Mouse (Mus musculus) frontal cortex, adult 2 months (tissue): ENCODE measurements at regions not wholly inside any gene's neighbourhood (a gene's known extent, or its start where the extent isn't known, plus 50 kb on each side); places are given as distances from the start of the nearest gene placed in this dataset.

Experiments
- DNase-seq, 2 experiments: peaks; one replicate each; pipeline ENCODE4 v3.0.0; 2022; ENCODE audit warnings: low spot score in 1 of 2; ENCODE audit errors: extremely low spot score in 1 of 2

GRCm38 (mm10) chr5:73872641-73873421 is 195.4 kb downstream of the Usp46 start:
- peak in 1 of 2 experiments; percentile 16 for DNase-seq

- peak in 1 of 2 experiments; percentile 41 for DNase-seq
These were observed 193.5 kb downstream of the Usp46 start for GRCm38 (mm10) chr5:73874770-73875169.

DNA sequence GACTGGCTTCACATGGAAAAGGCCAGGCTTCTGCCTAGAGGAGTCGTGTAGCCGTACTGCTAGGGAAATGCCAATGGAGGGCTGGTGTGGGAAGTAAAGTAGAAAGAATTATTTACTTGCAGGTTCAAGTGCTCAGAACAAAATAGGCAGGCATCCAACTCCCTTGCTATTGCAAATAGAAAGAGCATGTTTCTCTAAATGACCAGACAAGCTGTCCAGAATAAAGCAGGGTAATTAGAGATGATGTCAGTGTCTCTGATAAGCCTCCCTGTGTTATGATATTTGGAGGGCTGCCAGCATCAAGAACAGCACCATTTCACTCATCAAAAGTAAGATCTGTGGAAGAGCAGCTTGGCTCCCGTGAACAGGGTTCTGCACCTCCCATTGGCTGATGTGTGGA is 192.4 kb downstream of the Usp46 start:
- no peak for DNase-seq

GRCm38 (mm10) chr5:73880936-73881335 is 187.3 kb downstream of the Usp46 start:
- no peak for DNase-seq

- DNase-seq = no peak
These were observed 186.3 kb downstream of the Usp46 start for GRCm38 (mm10) chr5:73881941-73882340.

GRCm38 (mm10) chr5:73884998-73885397 is 183.2 kb downstream of the Usp46 start:
- no peak for DNase-seq

DNA sequence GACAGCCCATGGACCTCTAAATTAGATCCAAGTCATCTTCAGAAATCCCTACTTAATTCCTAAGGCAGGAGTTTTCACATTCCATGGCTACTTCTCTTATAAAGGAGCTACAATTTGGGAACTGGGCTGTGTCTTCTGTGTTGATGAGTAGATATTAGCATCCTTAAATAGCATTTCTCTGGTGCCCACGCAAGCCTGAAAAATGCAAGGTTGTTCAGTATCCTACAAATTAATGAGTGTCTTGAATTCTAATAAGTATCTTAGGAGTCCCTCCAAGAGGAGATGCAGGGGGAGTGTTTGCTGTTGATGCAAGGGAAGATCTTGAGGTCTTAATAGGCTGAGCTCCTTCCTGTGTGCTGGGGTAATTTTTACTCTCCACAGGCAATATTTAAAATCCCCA is 182.5 kb downstream of the Usp46 start:
- no peak for DNase-seq

GRCm38 (mm10) chr5:73887306-73887958 is 180.8 kb downstream of the Usp46 start:
- no peak for DNase-seq

- no peak for DNase-seq
These were observed 179.8 kb downstream of the Usp46 start for GRCm38 (mm10) chr5:73888391-73888790.

- no peak for DNase-seq
These were observed 178.9 kb downstream of the Usp46 start for GRCm38 (mm10) chr5:73889342-73889741.

- DNase-seq = peak in 1 of 2 experiments; percentile 59
These were observed 177.3 kb downstream of the Usp46 start for GRCm38 (mm10) chr5:73890942-73891341.

DNA sequence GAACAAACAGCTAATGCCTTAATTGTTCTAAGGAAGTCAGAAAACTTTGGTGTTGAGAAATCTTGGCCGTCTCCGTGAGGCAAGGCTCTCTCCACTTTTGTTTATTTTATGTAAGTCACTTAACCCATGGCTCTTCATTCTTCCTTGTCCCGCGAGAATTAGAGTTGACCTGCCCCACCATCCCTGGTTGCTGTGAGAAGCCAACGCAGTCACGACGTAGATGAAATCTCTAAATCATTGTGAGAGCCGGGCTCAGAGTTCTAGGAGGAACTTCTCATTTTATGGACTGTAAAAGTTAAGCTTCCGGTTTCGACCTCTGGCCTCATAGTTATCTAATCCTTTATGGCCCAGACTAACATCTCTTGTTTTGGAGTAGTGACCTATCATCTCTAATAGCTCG is 176.6 kb downstream of the Usp46 start:
- no peak for DNase-seq

- DNase-seq = no peak
These were observed 175.6 kb downstream of the Usp46 start for GRCm38 (mm10) chr5:73892440-73893225.

DNA sequence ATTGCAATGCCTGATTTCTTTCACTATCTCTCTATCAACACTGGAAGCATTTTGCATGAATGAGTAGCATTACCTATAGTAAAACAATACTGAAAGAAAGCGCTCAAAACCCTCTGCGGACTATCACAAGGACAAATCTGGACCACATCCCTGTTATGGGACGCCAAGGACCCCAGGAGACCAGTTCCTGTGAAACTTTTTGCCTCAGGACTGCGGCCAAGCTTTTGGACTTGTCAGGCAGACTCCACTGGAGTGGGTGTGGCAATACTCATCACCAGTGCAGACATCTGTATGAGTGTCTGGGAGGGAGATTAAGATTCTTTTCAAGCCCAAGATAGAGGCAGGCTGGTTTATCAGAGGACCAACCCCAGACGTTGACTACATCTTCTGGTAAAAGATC is 173.0 kb downstream of the Usp46 start:
- DNase-seq = no peak

GRCm38 (mm10) chr5:73896785-73897184 is 171.4 kb downstream of the Usp46 start:
- no peak for DNase-seq

GRCm38 (mm10) chr5:73901651-73902050 is 166.6 kb downstream of the Usp46 start:
- DNase-seq = no peak

- DNase-seq = no peak
These were observed 165.6 kb downstream of the Usp46 start for GRCm38 (mm10) chr5:73902470-73903218.

GRCm38 (mm10) chr5:73903219-73903570 is 165.0 kb downstream of the Usp46 start:
- DNase-seq = peak; percentile 26 to 64

DNA sequence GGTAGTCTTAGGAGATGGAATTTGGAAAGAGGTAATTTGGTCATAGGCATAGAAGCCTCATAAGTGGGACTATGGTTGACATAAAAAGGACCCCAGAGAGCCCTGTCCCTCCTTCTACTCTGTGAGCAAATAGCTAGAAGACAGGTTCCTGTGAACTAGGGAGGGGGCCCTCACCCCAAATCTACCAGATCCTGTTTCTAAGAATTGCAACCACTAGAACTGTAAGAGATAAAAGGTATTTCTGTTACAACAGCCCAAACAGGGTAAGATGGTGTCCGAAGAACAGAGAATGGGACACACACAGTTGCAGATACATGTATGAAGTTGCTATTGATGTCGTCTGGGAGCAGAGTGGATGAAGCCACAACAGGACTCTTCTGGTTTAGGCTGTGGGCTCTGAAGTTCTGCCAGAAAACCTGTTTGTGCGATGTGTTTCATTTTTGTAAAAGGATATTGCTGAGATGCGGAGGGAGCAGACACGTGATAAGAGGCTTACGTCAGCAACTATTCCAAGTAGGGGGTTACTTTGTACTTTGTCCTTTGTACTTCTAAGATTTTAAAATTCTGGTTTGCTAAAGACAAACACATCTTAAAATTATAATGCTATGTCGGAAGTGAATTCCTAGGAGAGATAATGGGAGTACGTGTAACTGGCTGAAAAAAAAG is 164.0 kb downstream of the Usp46 start:
- DNase-seq = no peak

DNA sequence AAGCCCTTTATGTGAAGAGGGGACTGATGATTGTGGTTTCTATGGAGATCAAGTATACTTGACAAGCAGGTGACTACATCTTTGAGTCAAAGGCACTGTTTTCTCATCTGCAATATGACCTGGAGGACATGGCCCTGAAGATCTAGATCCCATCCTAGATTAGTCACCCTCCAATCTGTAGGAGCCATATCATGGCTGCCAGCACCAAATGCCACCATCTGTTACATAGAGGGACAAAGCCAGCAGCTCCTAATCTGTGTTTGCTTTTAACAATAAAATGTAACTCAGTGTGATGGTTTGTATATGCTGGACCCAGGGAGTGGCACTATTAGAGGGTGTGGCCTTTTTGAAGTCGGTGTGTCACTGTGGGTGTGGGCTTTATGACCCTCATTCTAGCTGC is 156.1 kb downstream of the Usp46 start:
- no peak for DNase-seq
